Mouse (Mus musculus) CH12F3 (cell line): ENCODE results near the gene Rarb.
"Not testable (repeated sequence)": the region's sequence is repeated elsewhere in the genome, so short reads cannot be mapped to it uniquely, and the experiment has no call there.

Experiments
- in situ Hi-C: fragments of 300-500 bp; cut with MboI; formaldehyde crosslinking; loops from 2 replicates; pipeline ENCODE4 v1.14.3; 2020; ENCODE audit warnings: low sequenced_read_pairs

Rarb gene

DNA sequence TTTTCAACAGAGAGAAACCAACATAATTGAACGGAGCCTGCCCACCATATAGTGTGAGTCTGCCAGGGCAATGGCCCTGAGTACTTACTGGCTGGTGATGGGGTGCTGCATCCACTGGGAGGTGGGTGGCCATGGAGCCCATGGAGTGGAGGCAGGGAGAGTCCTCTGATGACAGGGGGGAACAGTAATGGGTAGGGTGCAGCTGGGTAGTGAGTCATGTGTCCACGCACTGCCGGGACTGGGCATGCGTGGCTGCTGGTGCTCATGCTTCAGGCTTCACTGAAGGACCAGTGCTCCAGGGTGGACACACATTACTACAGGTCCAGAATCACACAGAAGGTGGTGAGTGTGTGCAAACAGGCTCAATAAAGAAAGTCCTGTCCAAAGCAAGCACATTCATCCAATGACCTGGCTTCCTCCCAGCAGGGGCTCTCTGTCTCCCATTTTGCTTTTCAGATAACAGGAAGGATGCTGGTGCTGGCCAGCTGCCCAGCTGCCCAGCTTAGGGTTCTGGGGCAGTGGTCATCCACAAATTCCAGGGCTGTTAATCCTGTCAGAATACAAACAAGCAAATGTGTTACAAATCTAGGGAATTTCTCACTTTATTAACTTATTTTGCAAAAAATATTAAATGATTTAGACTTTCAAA lies at the start of gene Rarb:
Rarb (minus strand) TSS at position 555 of the 649 bp plus-strand sequence.
- in situ Hi-C loops: no loop called here

GRCm38 (mm10) chr14:16842036-16842435 lies 23.1 kb upstream of the Rarb start:
- in situ Hi-C loops: no loop called here

DNA sequence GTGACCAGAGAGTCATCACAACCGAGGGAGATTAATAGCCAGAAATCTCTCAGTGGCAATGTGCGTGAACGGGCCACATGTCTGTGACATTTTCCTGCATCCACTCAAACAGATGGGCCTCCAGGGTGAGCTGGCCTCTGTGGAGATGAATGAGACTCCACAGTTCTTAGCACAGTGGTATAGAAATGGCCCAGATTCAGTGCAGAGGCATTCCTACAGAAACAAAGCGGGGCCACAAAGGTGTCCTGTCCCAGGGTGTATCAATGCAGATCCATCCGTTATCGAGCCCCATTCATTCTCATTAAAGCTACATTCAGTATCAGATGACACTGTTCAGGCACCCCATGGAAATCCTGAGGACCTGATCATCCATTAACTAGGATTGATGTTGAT lies 22.6 kb upstream of the Rarb start:
- in situ Hi-C loops: no loop called here

- in situ Hi-C loops: no loop called here
Observed at GRCm38 (mm10) chr14:16840951-16841596, 22.1 kb upstream of the Rarb start.

GRCm38 (mm10) chr14:16840135-16840534 lies 21.2 kb upstream of the Rarb start:
- in situ Hi-C loops: no loop called here

DNA sequence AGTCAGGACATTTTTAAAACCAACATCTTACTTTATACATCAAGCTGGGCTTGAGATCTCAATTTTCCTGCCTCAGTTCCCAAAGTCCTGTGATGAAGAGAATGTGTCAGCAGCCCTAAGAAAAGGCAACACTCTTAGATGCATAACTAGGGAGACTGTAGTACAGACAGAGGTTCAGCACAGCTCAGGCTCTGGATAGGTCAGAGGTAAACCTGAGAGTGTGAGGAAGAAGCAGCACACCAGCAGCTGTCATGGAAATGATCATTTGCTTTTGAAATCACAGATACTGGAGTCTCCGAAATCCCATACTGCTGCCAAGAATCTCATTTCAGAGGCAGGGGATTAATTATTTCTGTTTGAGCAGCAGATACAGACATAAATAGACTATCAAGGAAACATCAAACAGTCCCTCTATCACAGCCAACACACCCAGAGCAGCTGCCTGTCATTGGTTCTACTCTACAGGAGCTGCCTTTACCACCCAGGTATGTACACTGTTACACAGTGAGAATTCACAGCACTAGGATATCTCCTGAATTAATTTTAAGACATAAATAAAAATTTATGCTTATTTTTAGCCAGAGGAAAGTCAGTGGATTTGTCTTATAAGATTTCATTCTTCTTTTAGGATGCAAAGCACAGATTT lies 3.7 kb downstream of the Rarb start:
- in situ Hi-C loops: no loop called here

- in situ Hi-C loops: no loop called here
Observed at GRCm38 (mm10) chr14:16806155-16806554, 12.8 kb downstream of the Rarb start.

DNA sequence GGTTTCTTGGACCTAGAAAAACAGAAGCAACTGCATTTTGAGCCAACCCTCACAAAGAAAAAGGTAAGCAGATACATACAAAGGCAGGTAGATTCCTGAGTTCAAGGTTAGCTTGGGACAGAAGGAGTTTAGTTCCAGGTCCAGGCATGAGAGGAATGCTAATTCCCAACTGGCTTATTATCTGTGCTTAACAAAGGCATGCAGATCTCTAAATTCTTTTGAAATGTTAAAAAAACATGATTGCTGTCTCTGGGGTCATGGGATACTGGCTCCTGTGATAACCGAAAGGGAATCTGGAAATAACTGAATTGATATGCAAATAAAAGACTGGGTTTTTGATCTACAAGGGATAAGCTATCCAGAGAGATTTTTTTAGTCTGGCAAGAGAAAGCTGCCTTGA lies 28.8 kb downstream of the Rarb start:
- in situ Hi-C loops: no loop called here

- in situ Hi-C loops: no loop called here
Observed at GRCm38 (mm10) chr14:16781942-16782541, 36.9 kb downstream of the Rarb start.

GRCm38 (mm10) chr14:16776723-16777381 lies 42.1 kb downstream of the Rarb start:
- in situ Hi-C loops: no loop called here

DNA sequence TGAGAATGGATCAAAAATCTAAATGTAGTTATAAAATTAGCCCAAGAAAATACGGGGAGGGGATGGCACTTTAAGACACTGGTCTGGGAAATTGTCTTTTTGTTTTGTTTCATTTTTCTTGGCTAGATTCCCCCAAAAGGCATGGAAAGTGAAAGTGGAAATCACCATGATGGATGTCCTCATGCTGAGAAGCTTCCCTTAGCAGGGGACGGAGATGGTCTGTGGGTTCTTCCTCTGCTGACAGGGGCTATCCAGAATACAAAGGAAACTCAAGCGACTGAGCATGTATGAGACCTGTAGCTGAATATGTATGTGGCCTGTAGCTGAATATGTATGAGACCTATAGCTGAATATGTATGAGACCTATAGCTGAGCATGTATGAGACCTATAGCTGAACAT lies 46.0 kb downstream of the Rarb start:
- in situ Hi-C loops: no loop called here

DNA sequence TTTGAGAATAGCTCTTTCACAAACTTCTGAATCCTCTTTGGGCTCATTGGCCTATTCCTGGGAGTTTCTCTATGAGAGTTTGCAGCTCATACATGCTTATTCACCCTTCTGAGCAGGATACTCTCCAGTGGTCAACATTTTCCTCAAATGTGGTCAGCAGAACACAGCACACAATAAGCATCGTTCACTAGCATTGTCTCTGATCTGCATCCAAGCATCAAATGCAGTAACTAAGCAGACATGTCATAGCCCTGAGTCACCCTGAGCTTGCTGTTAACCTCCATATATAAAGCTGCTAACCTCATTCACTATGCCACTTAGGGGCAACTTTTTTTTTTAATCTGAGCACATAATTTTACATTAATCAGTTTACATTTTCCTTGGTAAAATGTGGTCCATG lies 53.1 kb downstream of the Rarb start:
- in situ Hi-C loops: no loop called here

DNA sequence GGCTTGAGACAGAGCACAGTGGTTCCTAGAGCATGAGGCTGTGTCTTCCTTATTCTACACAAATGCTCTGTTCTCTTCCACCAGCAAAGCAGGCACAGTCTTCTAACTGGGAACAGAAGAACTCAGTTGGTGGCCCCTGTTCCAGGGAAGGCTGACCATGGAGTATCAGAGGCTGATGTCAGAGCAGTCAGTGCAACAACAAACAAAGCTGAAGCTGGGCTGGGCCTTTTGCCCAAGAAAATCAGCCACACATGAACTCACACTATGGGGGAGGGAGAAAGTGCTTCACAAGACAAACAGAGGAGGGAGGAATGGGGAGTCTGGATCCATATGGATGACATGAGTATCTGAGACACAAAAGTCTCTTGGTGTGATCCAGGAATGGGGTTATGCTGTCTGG lies 56.2 kb downstream of the Rarb start:
- in situ Hi-C loops: no loop called here

- in situ Hi-C loops: no loop called here
Observed at GRCm38 (mm10) chr14:16758773-16759434, 60.1 kb downstream of the Rarb start.

GRCm38 (mm10) chr14:16755601-16756000 lies 63.4 kb downstream of the Rarb start:
- in situ Hi-C loops: not testable (repeated sequence)

- in situ Hi-C loops: no loop called here
Observed at GRCm38 (mm10) chr14:16752648-16753047, 66.3 kb downstream of the Rarb start.

GRCm38 (mm10) chr14:16746982-16747578 lies 71.9 kb downstream of the Rarb start:
- in situ Hi-C loops: no loop called here

DNA sequence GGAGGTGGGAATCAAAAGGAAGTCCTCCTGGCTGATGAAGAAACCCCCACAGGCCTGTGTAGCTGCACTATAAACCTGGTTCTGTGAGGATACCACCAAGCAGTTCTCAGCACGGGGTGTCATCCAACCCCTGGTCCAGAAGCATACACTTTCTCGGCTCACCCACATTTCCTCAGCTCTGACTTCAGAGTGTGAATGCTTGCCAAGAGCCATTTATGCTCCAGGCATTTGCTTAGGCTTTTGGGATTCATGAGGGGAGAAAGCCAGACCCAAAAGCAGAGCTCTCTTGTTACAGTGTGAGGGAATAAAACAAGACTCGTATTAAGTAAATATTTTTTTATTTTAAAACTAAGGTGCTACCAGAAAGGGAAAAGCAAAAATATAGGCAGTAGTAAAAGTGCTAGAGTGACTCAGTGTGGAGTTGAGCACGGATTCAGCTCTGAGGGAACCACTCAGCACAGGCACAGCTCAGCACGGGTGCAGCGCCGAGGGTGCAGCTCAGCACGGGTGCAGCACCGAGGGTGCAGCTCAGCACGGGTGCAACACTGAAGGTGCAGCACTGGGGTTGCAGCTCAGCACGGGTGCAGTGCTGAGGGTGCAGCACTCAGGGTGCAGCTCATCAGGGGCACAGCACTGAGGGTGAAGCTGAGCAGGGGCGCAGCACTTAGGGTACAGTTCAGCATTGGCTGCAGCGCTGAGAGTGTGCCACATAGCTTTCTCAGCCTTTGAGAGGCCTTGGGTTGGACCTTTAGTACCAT lies 77.8 kb downstream of the Rarb start:
- in situ Hi-C loops: no loop called here

DNA sequence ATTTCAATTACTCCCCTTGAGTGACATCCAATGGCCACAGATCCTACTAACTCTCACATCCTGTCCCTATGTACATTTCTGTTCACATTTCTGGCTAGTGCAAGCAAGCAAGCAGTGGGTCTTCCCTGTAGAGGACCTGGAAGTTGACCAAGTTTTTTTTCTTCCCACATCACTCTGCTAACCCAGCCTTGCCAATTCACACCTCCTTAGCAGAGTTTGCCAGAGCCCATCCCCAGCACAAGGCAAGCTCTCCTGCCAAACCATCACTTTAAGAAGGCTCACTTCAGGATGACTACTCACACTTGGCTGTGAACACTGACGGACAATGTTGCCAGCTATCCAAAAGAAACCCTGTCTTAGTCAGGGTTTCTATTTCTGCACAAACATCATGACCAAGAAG lies 80.4 kb downstream of the Rarb start:
- in situ Hi-C loops: no loop called here

DNA sequence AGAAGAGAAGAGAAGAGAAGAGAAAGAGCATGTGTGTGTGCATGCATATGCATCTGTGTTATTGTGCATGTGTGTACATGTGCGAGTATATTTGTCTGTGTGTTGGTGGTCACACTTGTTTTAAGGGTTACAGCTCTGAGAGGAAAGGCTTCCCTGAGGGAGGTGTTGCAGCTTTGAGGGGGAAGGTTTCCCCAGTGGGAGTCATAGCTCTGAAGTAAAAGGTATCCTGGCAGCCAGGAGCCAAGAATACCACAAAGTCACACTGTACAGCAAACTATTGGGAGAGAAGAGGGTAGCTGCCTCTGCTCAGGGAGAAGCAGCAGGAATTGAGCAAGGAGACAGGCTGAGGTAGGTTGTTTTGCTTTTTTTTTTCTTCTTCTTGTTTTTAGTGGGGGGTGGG lies 81.2 kb downstream of the Rarb start:
- in situ Hi-C loops: no loop called here
